Mouse (Mus musculus) cerebellum, adult 2 months (tissue): ENCODE data around the gene Spata13.

Experiments
- CTCF ChIP-seq: fragments of 200-500 bp; IDR thresholded peaks from 2 replicates; pipeline ENCODE4 v1.5.1; 2011; ENCODE audit warnings: low read depth, mild to moderate bottlenecking, control low read depth, low read length, moderate library complexity, borderline replicate concordance; ENCODE audit not compliant: insufficient read depth
- POLR2A ChIP-seq: fragments of 200-500 bp; IDR thresholded peaks from 2 replicates; pipeline ENCODE4 v1.6.1; 2011; ENCODE audit warnings: low read length, control low read depth, borderline replicate concordance; ENCODE audit not compliant: insufficient read depth

DNA sequence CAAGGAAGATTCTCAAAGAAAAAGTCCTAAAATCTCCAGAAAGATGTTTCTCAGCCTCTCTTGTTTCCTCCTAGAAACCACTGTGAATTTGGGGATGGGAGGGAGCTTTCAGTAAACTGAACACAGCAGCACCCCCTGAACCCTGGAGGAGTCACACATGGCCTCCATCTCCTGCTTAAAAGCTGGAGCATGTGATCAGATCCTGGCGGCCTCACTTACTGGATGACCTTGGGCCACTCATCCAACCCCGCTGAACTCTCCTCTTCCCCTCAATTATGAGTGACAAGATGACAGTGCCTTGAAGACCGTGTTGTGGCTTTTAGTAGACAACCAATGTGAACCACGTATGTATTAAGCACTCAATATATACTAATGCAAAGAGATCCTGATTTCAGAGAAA lies 2.8 kb upstream of the Spata13 start:
- TF ChIP-seq CTCF (no peak), POLR2A (no peak)
